ENCODE assay signal across 8 mouse cellular contexts in genomic region chr15:100777020-100778016, GRCm38 (mm10). TPM values are rescaled to one million over a fixed set of nuclear protein-coding genes. Genes with fewer than 3 reads are reported as not detected.
DNase-seq lines count a peak whose midpoint lies in the region; ATAC-seq and TF ChIP-seq lines count a peak whose summit lies in the region.

No protein-coding gene starts in this region.

- no peak overlapping the region for H3K4me3 ChIP-seq in forebrain, embryonic 12.5 days (replicated peaks)
- no peak overlapping the region for H3K4me3 ChIP-seq in forebrain, embryonic 10.5 days
- H3K4me3 ChIP-seq in lung, embryonic 14.5 days (ENCODE audit: low read depth, low read length) = no peak overlapping the region
- no peak overlapping the region for H3K4me3 ChIP-seq in lung, adult 2 months (replicated peaks; ENCODE audit: extremely low read depth, low read depth, low read length)
- no peak overlapping the region for H3K4me3 ChIP-seq in intestine, embryonic 15.5 days (replicated peaks)
- no peak overlapping the region for H3K4me3 ChIP-seq in neural tube, embryonic 15.5 days (replicated peaks)

- no peak for TF ChIP-seq CTCF in lung, embryonic 14.5 days (IDR thresholded peaks at IDR 0.05; ENCODE audit: low read depth)
- no peak for TF ChIP-seq CTCF in lung, adult 2 months (IDR thresholded peaks at IDR 0.05; ENCODE audit: insufficient read depth, low read length)

- 60% methylated on average over 32 of the region's 32 CpGs for WGBS in forebrain, embryonic 12.5 days
- 80% methylated on average over 32 of the region's 32 CpGs for WGBS in forebrain, embryonic 10.5 days
- 23% methylated on average over 32 of the region's 32 CpGs for WGBS in lung, embryonic 14.5 days
- 37% methylated on average over 32 of the region's 32 CpGs for WGBS in lung, adult 2 months
- 26% methylated on average over 32 of the region's 32 CpGs for WGBS in intestine, embryonic 15.5 days
- WGBS in neural tube, embryonic 15.5 days = 23% methylated on average over 32 of the region's 32 CpGs

- H3K9ac ChIP-seq in forebrain, embryonic 12.5 days = no peak overlapping the region
- no peak overlapping the region for H3K9ac ChIP-seq in lung, embryonic 14.5 days
- H3K9ac ChIP-seq in intestine, embryonic 15.5 days = no peak overlapping the region
- 0 out of 2 replicates have a peak overlapping the region, but pooled peaks have one; percentile 12 for H3K9ac ChIP-seq in neural tube, embryonic 15.5 days (replicated peaks)

- H3K9me3 ChIP-seq in forebrain, embryonic 12.5 days = no peaks in the 10 kb centered on the region
- H3K9me3 ChIP-seq in forebrain, embryonic 10.5 days = no peaks in the 10 kb centered on the region
- H3K9me3 ChIP-seq in lung, embryonic 14.5 days (ENCODE audit: low read depth, low read length) = no peaks in the 10 kb centered on the region
- H3K9me3 ChIP-seq in intestine, embryonic 15.5 days = no peaks in the 10 kb centered on the region
- no peaks in the 10 kb centered on the region for H3K9me3 ChIP-seq in neural tube, embryonic 15.5 days (replicated peaks)

- H3K4me1 ChIP-seq in forebrain, embryonic 12.5 days = peaks cover 33% of the 10 kb centered on the region
- H3K4me1 ChIP-seq in forebrain, embryonic 10.5 days = peaks cover 44% of the 10 kb centered on the region
- H3K4me1 ChIP-seq in lung, embryonic 14.5 days (ENCODE audit: insufficient read depth) = no peaks in the 10 kb centered on the region
- no peaks in the 10 kb centered on the region for H3K4me1 ChIP-seq in lung, adult 2 months (ENCODE audit: control insufficient read depth, insufficient read depth, low read length)
- H3K4me1 ChIP-seq in intestine, embryonic 15.5 days (replicated peaks) = peaks cover 28% of the 10 kb centered on the region
- H3K4me1 ChIP-seq in neural tube, embryonic 15.5 days = peaks cover 30% of the 10 kb centered on the region

- H3K4me2 ChIP-seq in forebrain, embryonic 12.5 days = no peak overlapping the region
- H3K4me2 ChIP-seq in lung, embryonic 14.5 days = peak overlapping the region; percentile 36; the same call in 1 of the 2 replicates
- peak overlapping the region; percentile 13 for H3K4me2 ChIP-seq in intestine, embryonic 15.5 days (replicated peaks)
- H3K4me2 ChIP-seq in neural tube, embryonic 15.5 days = peak overlapping the region; percentile 17

- 0 out of 2 replicates have a peak overlapping the region, but pooled peaks have one; percentile 8 for H3K27ac ChIP-seq in forebrain, embryonic 12.5 days
- no peak overlapping the region for H3K27ac ChIP-seq in forebrain, embryonic 10.5 days
- H3K27ac ChIP-seq in lung, embryonic 14.5 days (ENCODE audit: low read depth) = no peak overlapping the region
- peak overlapping the region; percentile 61 for H3K27ac ChIP-seq in intestine, embryonic 15.5 days
- H3K27ac ChIP-seq in neural tube, embryonic 15.5 days (replicated peaks) = 0 out of 2 replicates have a peak overlapping the region, but pooled peaks have one; percentile 24

- no peak for ATAC-seq in forebrain, embryonic 12.5 days (ENCODE audit: low FRiP score)
- ATAC-seq in lung, embryonic 14.5 days (ENCODE audit: insufficient read depth) = peak; percentile 92
- ATAC-seq in intestine, embryonic 15.5 days = peak; percentile 91
- ATAC-seq in neural tube, embryonic 15.5 days (ENCODE audit: low FRiP score) = 0 out of 2 replicates have a peak, but pooled peaks have one; percentile 59
- no peak for ATAC-seq in activated CD4-positive, CD25-positive, alpha-beta regulatory T cell, adult 4 months

- no peak for TF ChIP-seq POLR2A in lung, adult 2 months (IDR thresholded peaks at IDR 0.05; ENCODE audit: borderline replicate concordance, extremely low read depth, low read depth, low read length)

- DNase-seq in forebrain, embryonic 10.5 days (ENCODE audit: extremely low spot score, low spot score) = no peak
- DNase-seq in lung, embryonic 14.5 days = peak; percentile 82
- no peak for DNase-seq in lung, adult 2 months
- no peak for DNase-seq in cerebellum, postnatal 14 days

- no peaks in the 10 kb centered on the region for H3K36me3 ChIP-seq in forebrain, embryonic 12.5 days (replicated peaks)
- H3K36me3 ChIP-seq in forebrain, embryonic 10.5 days (replicated peaks) = no peaks in the 10 kb centered on the region
- H3K36me3 ChIP-seq in lung, embryonic 14.5 days (ENCODE audit: insufficient read depth) = no peaks in the 10 kb centered on the region
- no peaks in the 10 kb centered on the region for H3K36me3 ChIP-seq in intestine, embryonic 15.5 days
- H3K36me3 ChIP-seq in neural tube, embryonic 15.5 days = no peaks in the 10 kb centered on the region

- H3K27me3 ChIP-seq in forebrain, embryonic 12.5 days = no peaks in the 10 kb centered on the region
- H3K27me3 ChIP-seq in forebrain, embryonic 10.5 days (ENCODE audit: poor library complexity, severe bottlenecking) = 0 out of 2 replicates have a peak, but pooled peaks cover 17% of the 10 kb centered on the region
- peaks cover 10% of the 10 kb centered on the region; the same call in 1 of the 2 replicates for H3K27me3 ChIP-seq in lung, embryonic 14.5 days (ENCODE audit: insufficient read depth, low read length)
- H3K27me3 ChIP-seq in intestine, embryonic 15.5 days (replicated peaks) = no peaks in the 10 kb centered on the region
- no peaks in the 10 kb centered on the region for H3K27me3 ChIP-seq in neural tube, embryonic 15.5 days (replicated peaks)

RNA-seq across cellular contexts. Expression of gene Slc4a8, which starts 15.8 kb away (rescaled TPM):
- polyA plus RNA-seq in forebrain, embryonic 12.5 days (2016; fragmentation: Nextera tagmentation; extraction: Ambion mirVana) = 18.6 and 19.5 TPM in 2 replicates
- polyA plus RNA-seq in forebrain, embryonic 10.5 days (2016; fragmentation: Nextera tagmentation; extraction: Ambion mirVana) = 10.1 and 10.8 TPM in 2 replicates
- 1.6 and 2.5 TPM in 2 replicates for polyA plus RNA-seq in lung, embryonic 14.5 days (2014; fragmentation: Nextera tagmentation; extraction: Ambion mirVana)
- polyA plus RNA-seq in lung, adult 2 months (2012; rRNA removed) = 4.3 and 4.4 TPM in 2 replicates
- polyA plus RNA-seq in intestine, embryonic 15.5 days (2015; fragmentation: Nextera tagmentation; extraction: Ambion mirVana) = 4.4 and 5.0 TPM in 2 replicates
- polyA plus RNA-seq in neural tube, embryonic 15.5 days (2015; fragmentation: Nextera tagmentation; extraction: Ambion mirVana) = 20.9 and 25.9 TPM in 2 replicates
- 10 to 100 TPM in 1 of 2 experiments, 1 to 10 TPM in 1; 8.6 to 10.2 TPM for polyA plus RNA-seq in activated CD4-positive, CD25-positive, alpha-beta regulatory T cell, adult 4 months (2017; shearing (Covaris generic))

RNA-seq across cellular contexts. Expression of gene Galnt6, which starts 48.1 kb away (rescaled TPM):
- 0.05 TPM in 1 of 2 replicates, not detected in the other for polyA plus RNA-seq in forebrain, embryonic 12.5 days (2016; fragmentation: Nextera tagmentation; extraction: Ambion mirVana)
- not detected in 2 replicates for polyA plus RNA-seq in forebrain, embryonic 10.5 days (2016; fragmentation: Nextera tagmentation; extraction: Ambion mirVana)
- polyA plus RNA-seq in lung, embryonic 14.5 days (2014; fragmentation: Nextera tagmentation; extraction: Ambion mirVana) = 0.07 and 0.25 TPM in 2 replicates
- polyA plus RNA-seq in lung, adult 2 months (2012; rRNA removed) = 3.8 and 4.0 TPM in 2 replicates
- polyA plus RNA-seq in intestine, embryonic 15.5 days (2015; fragmentation: Nextera tagmentation; extraction: Ambion mirVana) = 4.2 and 4.3 TPM in 2 replicates
- 0.33 and 1.5 TPM in 2 replicates for polyA plus RNA-seq in neural tube, embryonic 15.5 days (2015; fragmentation: Nextera tagmentation; extraction: Ambion mirVana)
- polyA plus RNA-seq in activated CD4-positive, CD25-positive, alpha-beta regulatory T cell, adult 4 months (2017; shearing (Covaris generic)) = 10 to 100 TPM; 52.5 to 78.9 TPM

Comparison
In these comparisons a context has a peak if more than half of its experiments do, and no peak if none do; other contexts are left out.
1. H3K27ac ChIP-seq: peak in forebrain, embryonic 12.5 days (single experiment), intestine, embryonic 15.5 days (single experiment) and neural tube, embryonic 15.5 days (single experiment); none in forebrain, embryonic 10.5 days (single experiment) and lung, embryonic 14.5 days (single experiment).
2. ATAC-seq: peak in lung, embryonic 14.5 days (single experiment), intestine, embryonic 15.5 days (single experiment) and neural tube, embryonic 15.5 days (single experiment); none in forebrain, embryonic 12.5 days (single experiment) and activated CD4-positive, CD25-positive, alpha-beta regulatory T cell, adult 4 months (single experiment).
3. RNA of gene Galnt6, which starts 48.1 kb away (polyA plus RNA-seq): 52.5 to 78.9 TPM in activated CD4-positive, CD25-positive, alpha-beta regulatory T cell, adult 4 months; 4.2 to 4.3 TPM in intestine, embryonic 15.5 days, 3.8 to 4.0 TPM in lung, adult 2 months, 0.33 to 1.5 TPM in neural tube, embryonic 15.5 days, 0.07 to 0.25 TPM in lung, embryonic 14.5 days, 0.05 TPM in forebrain, embryonic 12.5 days and not detected in forebrain, embryonic 10.5 days; every median in the first group is over 10 times any median in the second.